Mouse (Mus musculus): ENCODE data around the gene Nup214.

DNA sequence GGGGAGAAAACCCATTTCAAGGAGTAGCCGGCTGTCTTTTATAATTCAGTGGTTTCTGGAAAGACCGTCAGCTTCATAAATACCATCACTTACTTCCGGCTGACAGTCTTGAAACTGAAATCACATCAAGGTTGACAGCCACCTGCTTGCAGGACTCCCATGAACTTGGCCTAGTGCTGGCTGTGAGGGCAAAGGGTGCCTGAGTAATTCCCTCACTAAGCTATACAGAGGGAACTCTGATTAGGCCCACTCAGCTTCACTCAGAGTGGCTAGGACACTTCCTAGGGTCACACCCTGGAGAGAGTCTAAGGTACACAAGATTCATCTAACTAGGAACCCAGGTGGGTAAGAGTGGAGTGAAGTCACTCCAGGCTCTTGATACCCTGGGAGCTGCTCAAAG lies 106.4 kb downstream of the Nup214 start:
- TF ChIP-seq CTCF (IDR thresholded peaks at IDR 0.05; ENCODE audit: low read depth, low read length) (no peak), GATA2 (IDR thresholded peaks at IDR 0.05; ENCODE audit: borderline replicate concordance, low read depth, low read length) (no peak), TAL1 (conservative IDR thresholded peaks at IDR 0.05; ENCODE audit: low read depth, low read length) (no peak)
